Mouse (Mus musculus): ENCODE measurements around the gene Spata16.

- no peak for TF ChIP-seq POLR2A (IDR thresholded peaks at IDR 0.05; ENCODE audit: extremely low read depth, insufficient read depth, low read length)
- TF ChIP-seq CTCF (IDR thresholded peaks at IDR 0.05; ENCODE audit: low read depth, low read length): no peak
Measured at GRCm38 (mm10) chr3:26814307-26814706, 176.9 kb downstream of the Spata16 start.

Measured in liver, adult 2 months (tissue).